Mouse (Mus musculus): ENCODE data around the gene Fhl3. TPM values are rescaled to one million over a fixed set of nuclear protein-coding genes. Genes with fewer than 3 reads are reported as not detected.

The Fhl3 gene
- polyA plus RNA-seq, 1 experiment from 2014 or later, result 6.8 TPM

DNA sequence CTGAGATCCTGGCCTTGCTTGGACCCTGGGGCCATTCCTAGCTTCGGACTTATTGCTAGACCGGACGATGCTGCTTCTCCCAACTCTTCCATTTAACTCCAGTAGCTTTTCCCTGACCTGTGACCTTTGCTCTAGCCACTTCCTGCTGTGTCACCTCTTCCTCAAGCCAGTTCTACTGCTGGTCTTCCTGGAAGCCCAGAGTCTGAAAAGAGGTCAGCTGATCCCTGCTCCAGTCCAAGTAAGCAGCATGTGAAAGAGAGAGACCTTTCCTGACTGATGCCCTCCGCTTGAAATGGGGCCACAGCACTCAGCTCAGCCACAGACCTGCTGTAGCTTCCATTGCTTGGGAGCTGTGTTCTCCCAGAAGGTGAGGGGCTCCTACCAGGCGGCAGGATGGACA is 37.0 kb downstream of the Fhl3 start:
- no peaks in the 10 kb centered on the region for H3K27me3 ChIP-seq (ENCODE audit: control insufficient read depth, insufficient read depth, low read length)
- no peak overlapping the region for H3K4me3 ChIP-seq (ENCODE audit: control insufficient read depth in 1 of 2, insufficient read depth in 1 of 2, low read depth in 1 of 2, low read length in 2 of 2)
- H3K4me2 ChIP-seq (ENCODE audit: low read length), result no peak overlapping the region
- H3K9me3 ChIP-seq (ENCODE audit: control insufficient read depth, low read length), result no peaks in the 10 kb centered on the region
- no peak overlapping the region for H3K9ac ChIP-seq (ENCODE audit: low read length)
- H3K27ac ChIP-seq (replicated peaks in 1 of 2; ENCODE audit: control insufficient read depth in 1 of 2, insufficient read depth in 1 of 2, low read depth in 2 of 2, low read length in 2 of 2), result no peak overlapping the region
- WGBS, result 70% methylated on average over 5 of the region's 5 CpGs
- H3K36me3 ChIP-seq (ENCODE audit: control insufficient read depth, insufficient read depth, low read length), result peaks cover 17% of the 10 kb centered on the region
- peaks cover 5 to 10% of the 10 kb centered on the region in 2 experiments; a peak in 3 of 4 replicates for H3K4me1 ChIP-seq (ENCODE audit: control insufficient read depth in 2 of 2, insufficient read depth in 2 of 2, low read length in 2 of 2)
- ATAC-seq (ENCODE audit: insufficient number of reproducible peaks, insufficient read depth, low FRiP score, low read depth), result no peak

DNA sequence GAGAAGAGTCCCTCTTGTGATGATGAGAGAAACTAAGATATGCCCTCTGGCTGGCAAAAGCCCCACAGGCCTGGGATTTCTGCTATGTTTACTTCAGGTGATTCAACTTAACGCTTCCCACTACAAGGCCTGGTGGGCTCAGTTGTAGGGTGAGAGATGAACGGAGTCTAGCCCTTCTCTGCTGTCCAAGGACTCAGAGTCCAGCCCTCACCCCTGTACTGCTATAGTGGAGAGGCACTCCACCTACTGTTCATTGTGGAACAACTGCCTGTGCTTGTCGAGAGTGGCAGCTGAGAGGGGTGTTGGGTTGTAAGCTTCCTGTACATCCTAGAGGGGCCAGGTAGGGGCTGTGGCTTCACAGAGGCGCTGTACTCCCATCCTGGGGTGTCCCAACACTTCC is 37.5 kb downstream of the Fhl3 start:
- peaks cover 5 to 10% of the 10 kb centered on the region in 2 experiments; a peak in 3 of 4 replicates for H3K4me1 ChIP-seq (ENCODE audit: control insufficient read depth in 2 of 2, insufficient read depth in 2 of 2, low read length in 2 of 2)
- ATAC-seq (ENCODE audit: insufficient number of reproducible peaks, insufficient read depth, low FRiP score, low read depth), result no peak
- no peak overlapping the region for H3K4me2 ChIP-seq (ENCODE audit: low read length)
- H3K9ac ChIP-seq (ENCODE audit: low read length), result no peak overlapping the region
- H3K9me3 ChIP-seq (ENCODE audit: control insufficient read depth, low read length), result no peaks in the 10 kb centered on the region
- peaks cover 12% of the 10 kb centered on the region for H3K36me3 ChIP-seq (ENCODE audit: control insufficient read depth, insufficient read depth, low read length)
- WGBS, result 43% methylated on average over 4 of the region's 4 CpGs
- no peak overlapping the region for H3K4me3 ChIP-seq (ENCODE audit: control insufficient read depth in 1 of 2, insufficient read depth in 1 of 2, low read depth in 1 of 2, low read length in 2 of 2)
- no peaks in the 10 kb centered on the region for H3K27me3 ChIP-seq (ENCODE audit: control insufficient read depth, insufficient read depth, low read length)
- no peak overlapping the region for H3K27ac ChIP-seq (replicated peaks in 1 of 2; ENCODE audit: control insufficient read depth in 1 of 2, insufficient read depth in 1 of 2, low read depth in 2 of 2, low read length in 2 of 2)

DNA sequence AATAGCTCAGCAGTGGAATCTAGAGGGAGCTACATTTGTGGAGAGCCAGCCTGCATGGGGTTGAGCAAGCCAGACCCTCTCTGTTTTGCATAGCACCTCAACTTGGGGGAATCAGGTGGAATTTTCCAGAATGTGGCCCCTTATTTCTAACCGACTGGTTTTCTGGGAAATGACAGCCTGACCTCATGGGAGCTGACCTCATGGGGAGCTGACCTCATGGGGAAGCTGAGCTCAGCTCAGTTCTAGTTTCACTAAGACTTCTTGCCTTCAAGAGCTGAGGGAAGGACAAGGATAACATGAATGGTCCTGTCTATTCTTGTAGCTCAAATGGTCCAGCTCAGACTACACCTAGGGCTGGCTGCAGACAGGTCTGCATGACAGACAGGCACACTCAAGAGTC is 38.3 kb downstream of the Fhl3 start:
- 30% methylated on average over 1 of the region's 1 CpGs for WGBS
- H3K9me3 ChIP-seq (ENCODE audit: control insufficient read depth, low read length), result no peaks in the 10 kb centered on the region

DNA sequence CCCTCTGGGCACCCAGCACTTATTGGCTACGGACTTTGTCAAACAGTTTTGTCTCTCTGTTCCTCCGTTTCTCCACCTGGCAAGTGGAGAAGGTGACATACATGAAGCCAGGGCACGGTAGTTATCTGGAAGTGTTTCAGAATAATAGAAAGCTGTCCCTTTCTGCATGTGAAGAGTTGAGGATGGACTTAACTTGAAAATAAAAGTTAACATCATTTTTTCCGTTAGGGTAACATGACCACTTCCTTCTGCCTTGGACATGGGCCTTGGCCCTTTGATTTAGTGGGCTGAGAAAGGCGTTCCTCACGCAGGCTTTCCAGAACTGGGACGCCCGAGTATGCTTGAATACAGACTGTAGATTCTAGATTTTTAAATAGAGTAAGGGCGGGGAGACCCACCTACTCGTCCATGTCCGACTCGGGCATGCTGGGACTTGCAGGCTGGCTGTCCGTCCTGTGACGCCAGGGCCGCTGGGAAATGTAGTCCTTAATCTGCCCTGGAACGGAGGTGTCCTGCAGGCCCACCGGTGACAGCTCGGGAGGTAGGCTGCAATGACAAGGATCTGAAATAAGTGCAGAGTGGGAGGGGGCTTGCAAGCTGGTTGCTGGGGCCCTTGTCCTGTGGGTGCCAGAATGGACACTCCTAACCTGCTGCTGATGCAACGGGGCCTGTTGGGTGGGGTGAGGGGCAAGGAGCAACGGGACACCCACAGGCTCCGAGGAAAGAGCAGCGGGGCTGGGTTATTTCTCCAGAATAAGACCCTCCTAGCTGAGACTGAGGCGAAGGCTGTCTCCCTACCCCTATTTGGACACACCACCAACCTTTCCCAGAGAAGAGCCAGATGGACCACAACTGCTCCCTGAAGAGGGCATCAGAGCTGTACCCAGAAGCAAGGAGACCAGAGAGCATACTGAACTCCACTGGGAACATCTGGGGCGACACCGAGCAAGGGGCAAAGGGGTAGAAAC is 41.2 kb downstream of the Fhl3 start, which contains the start of gene Inpp5b:
TSS of gene Inpp5b (plus strand) at position 475 of the 968 bp plus-strand sequence.
- Histone ChIP-seq H3K4me2 (ENCODE audit: low read length) (peak within 1 kb of the TSS; percentile 81), H3K4me1 (ENCODE audit: control insufficient read depth in 2 of 2, insufficient read depth in 2 of 2, low read length in 2 of 2) (peaks cover 5 to 10% of the 10 kb centered on the region in 2 experiments; a peak in 3 of 4 replicates), H3K27ac (replicated peaks in 1 of 2; ENCODE audit: control insufficient read depth in 1 of 2, insufficient read depth in 1 of 2, low read depth in 2 of 2, low read length in 2 of 2) (peak within 1 kb of the TSS; percentile 13 to 37; a peak in 3 of 4 replicates), H3K9ac (ENCODE audit: low read length) (peak within 1 kb of the TSS; percentile 77), H3K36me3 (ENCODE audit: control insufficient read depth, insufficient read depth, low read length) (0 out of 2 replicates have a peak, but pooled peaks cover 3% of the 10 kb centered on the region), H3K27me3 (ENCODE audit: control insufficient read depth, insufficient read depth, low read length) (no peaks in the 10 kb centered on the region), H3K4me3 (ENCODE audit: control insufficient read depth in 1 of 2, insufficient read depth in 1 of 2, low read depth in 1 of 2, low read length in 2 of 2) (peak within 1 kb of the TSS; percentile 68 to 78), H3K9me3 (ENCODE audit: control insufficient read depth, low read length) (no peaks in the 10 kb centered on the region)
- peak; percentile 74 for ATAC-seq (ENCODE audit: insufficient number of reproducible peaks, insufficient read depth, low FRiP score, low read depth)
- 15% methylated on average over 25 of the region's 25 CpGs for WGBS

More for the DNA sequence above, 38.3 kb downstream of the Fhl3 start:
- no peak for ATAC-seq (ENCODE audit: insufficient number of reproducible peaks, insufficient read depth, low FRiP score, low read depth)
- Histone ChIP-seq H3K36me3 (ENCODE audit: control insufficient read depth, insufficient read depth, low read length) (peaks cover 4% of the 10 kb centered on the region), H3K4me2 (ENCODE audit: low read length) (no peak overlapping the region), H3K4me1 (ENCODE audit: control insufficient read depth in 2 of 2, insufficient read depth in 2 of 2, low read length in 2 of 2) (peaks cover 5 to 10% of the 10 kb centered on the region in 2 experiments; a peak in 3 of 4 replicates), H3K27ac (replicated peaks in 1 of 2; ENCODE audit: control insufficient read depth in 1 of 2, insufficient read depth in 1 of 2, low read depth in 2 of 2, low read length in 2 of 2) (no peak overlapping the region), H3K27me3 (ENCODE audit: control insufficient read depth, insufficient read depth, low read length) (no peaks in the 10 kb centered on the region), H3K9ac (ENCODE audit: low read length) (no peak overlapping the region), H3K4me3 (ENCODE audit: control insufficient read depth in 1 of 2, insufficient read depth in 1 of 2, low read depth in 1 of 2, low read length in 2 of 2) (no peak overlapping the region)

DNA sequence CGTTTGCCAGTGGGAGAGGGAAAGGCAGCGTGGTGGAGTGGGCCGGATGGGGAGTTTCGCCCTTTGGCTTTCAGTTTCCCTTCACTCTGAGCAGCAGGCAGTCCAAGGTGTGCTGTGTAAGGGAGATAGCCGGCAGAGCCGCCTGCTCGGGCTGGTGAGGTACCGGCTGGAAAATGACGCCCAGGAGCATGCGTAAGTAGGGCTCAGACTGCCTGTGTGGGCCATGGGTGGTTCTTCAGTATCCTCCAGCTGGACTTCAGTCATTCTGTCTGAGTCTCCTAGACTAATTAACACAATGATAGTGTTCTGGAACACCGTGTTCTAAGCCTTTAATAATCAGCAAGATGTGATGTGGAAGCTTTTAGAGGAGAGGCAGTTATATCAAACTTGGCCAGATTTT is 42.3 kb downstream of the Fhl3 start:
- H3K27ac ChIP-seq (replicated peaks in 1 of 2; ENCODE audit: control insufficient read depth in 1 of 2, insufficient read depth in 1 of 2, low read depth in 2 of 2, low read length in 2 of 2), result no peak overlapping the region
- H3K4me3 ChIP-seq (ENCODE audit: control insufficient read depth in 1 of 2, insufficient read depth in 1 of 2, low read depth in 1 of 2, low read length in 2 of 2), result no peak overlapping the region
- peaks cover 5 to 10% of the 10 kb centered on the region in 2 experiments; a peak in 3 of 4 replicates for H3K4me1 ChIP-seq (ENCODE audit: control insufficient read depth in 2 of 2, insufficient read depth in 2 of 2, low read length in 2 of 2)
- H3K27me3 ChIP-seq (ENCODE audit: control insufficient read depth, insufficient read depth, low read length), result no peaks in the 10 kb centered on the region
- no peak overlapping the region for H3K4me2 ChIP-seq (ENCODE audit: low read length)
- no peak for ATAC-seq (ENCODE audit: insufficient number of reproducible peaks, insufficient read depth, low FRiP score, low read depth)
- 0 out of 2 replicates have a peak, but pooled peaks cover 3% of the 10 kb centered on the region for H3K36me3 ChIP-seq (ENCODE audit: control insufficient read depth, insufficient read depth, low read length)
- H3K9ac ChIP-seq (ENCODE audit: low read length), result no peak overlapping the region
- H3K9me3 ChIP-seq (ENCODE audit: control insufficient read depth, low read length), result no peaks in the 10 kb centered on the region
- 77% methylated on average over 11 of the region's 11 CpGs for WGBS

DNA sequence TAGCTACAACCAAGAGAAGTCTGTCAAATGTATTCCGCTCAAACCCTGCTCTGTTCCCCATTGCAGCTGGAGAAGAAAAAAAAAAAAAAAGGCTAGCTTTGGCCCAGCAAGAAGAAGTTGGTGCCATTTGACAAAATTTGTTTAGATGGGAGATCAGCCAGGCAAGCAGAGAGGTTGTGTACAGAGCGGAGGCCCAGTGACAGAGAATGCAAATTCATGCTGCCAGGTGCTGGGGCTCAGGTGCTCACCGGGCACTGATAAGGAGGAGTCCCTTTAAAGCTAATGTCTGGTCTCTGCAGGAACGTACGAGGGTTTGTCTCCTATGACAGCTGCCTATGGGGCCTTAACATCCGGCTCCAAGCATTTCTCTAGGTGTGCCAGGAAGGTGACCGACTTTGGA is 46.1 kb downstream of the Fhl3 start:
- H3K27me3 ChIP-seq (ENCODE audit: control insufficient read depth, insufficient read depth, low read length), result no peaks in the 10 kb centered on the region
- no peak overlapping the region for H3K27ac ChIP-seq (replicated peaks in 1 of 2; ENCODE audit: control insufficient read depth in 1 of 2, insufficient read depth in 1 of 2, low read depth in 2 of 2, low read length in 2 of 2)
- WGBS, result 69% methylated on average over 7 of the region's 7 CpGs
- no peak for ATAC-seq (ENCODE audit: insufficient number of reproducible peaks, insufficient read depth, low FRiP score, low read depth)
- 0 out of 2 replicates have a peak, but pooled peaks cover 3% of the 10 kb centered on the region for H3K36me3 ChIP-seq (ENCODE audit: control insufficient read depth, insufficient read depth, low read length)
- no peak overlapping the region for H3K9ac ChIP-seq (ENCODE audit: low read length)
- no peak overlapping the region for H3K4me3 ChIP-seq (ENCODE audit: control insufficient read depth in 1 of 2, insufficient read depth in 1 of 2, low read depth in 1 of 2, low read length in 2 of 2)
- no peak overlapping the region for H3K4me2 ChIP-seq (ENCODE audit: low read length)
- no peaks in the 10 kb centered on the region for H3K9me3 ChIP-seq (ENCODE audit: control insufficient read depth, low read length)
- H3K4me1 ChIP-seq (ENCODE audit: control insufficient read depth in 2 of 2, insufficient read depth in 2 of 2, low read length in 2 of 2), result peaks cover 5 to 9% of the 10 kb centered on the region in 2 experiments; a peak in 3 of 4 replicates

DNA sequence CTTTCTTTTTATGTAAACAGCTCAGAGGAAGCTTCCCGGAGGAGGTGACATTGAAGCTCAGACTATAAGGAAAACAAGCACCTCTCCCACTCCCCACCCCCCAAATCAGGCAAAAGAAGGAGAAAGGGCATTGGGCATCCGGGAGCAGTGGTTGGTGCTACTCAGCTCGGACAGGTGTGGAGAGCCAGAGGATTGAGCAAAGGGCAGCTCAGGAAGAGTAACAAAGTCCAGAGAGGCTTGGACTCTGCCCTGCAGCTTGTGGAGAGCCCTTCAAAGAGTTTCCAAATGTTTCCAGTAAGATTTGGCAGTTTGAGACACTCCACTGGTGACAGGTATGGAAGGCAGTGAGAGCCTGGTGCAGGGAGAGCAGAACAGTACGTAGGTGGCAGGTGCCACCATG is 47.4 kb downstream of the Fhl3 start:
- no peak for ATAC-seq (ENCODE audit: insufficient number of reproducible peaks, insufficient read depth, low FRiP score, low read depth)

More for the DNA sequence above, 47.4 kb downstream of the Fhl3 start:
- no peak overlapping the region for H3K4me3 ChIP-seq (ENCODE audit: control insufficient read depth in 1 of 2, insufficient read depth in 1 of 2, low read depth in 1 of 2, low read length in 2 of 2)
- no peak overlapping the region for H3K4me2 ChIP-seq (ENCODE audit: low read length)
- H3K4me1 ChIP-seq (ENCODE audit: control insufficient read depth in 2 of 2, insufficient read depth in 2 of 2, low read length in 2 of 2), result peaks cover 5 to 13% of the 10 kb centered on the region in 2 experiments; a peak in 3 of 4 replicates
- no peak overlapping the region for H3K27ac ChIP-seq (replicated peaks in 1 of 2; ENCODE audit: control insufficient read depth in 1 of 2, insufficient read depth in 1 of 2, low read depth in 2 of 2, low read length in 2 of 2)
- H3K36me3 ChIP-seq (ENCODE audit: control insufficient read depth, insufficient read depth, low read length), result 0 out of 2 replicates have a peak, but pooled peaks cover 3% of the 10 kb centered on the region
- no peak overlapping the region for H3K9ac ChIP-seq (ENCODE audit: low read length)
- H3K27me3 ChIP-seq (ENCODE audit: control insufficient read depth, insufficient read depth, low read length), result no peaks in the 10 kb centered on the region
- 52% methylated on average over 4 of the region's 4 CpGs for WGBS
- no peaks in the 10 kb centered on the region for H3K9me3 ChIP-seq (ENCODE audit: control insufficient read depth, low read length)

Measured in heart, embryonic 14.5 days (tissue).